12 mouse cellular contexts compared by ENCODE assay signal in the genomic region with DNA sequence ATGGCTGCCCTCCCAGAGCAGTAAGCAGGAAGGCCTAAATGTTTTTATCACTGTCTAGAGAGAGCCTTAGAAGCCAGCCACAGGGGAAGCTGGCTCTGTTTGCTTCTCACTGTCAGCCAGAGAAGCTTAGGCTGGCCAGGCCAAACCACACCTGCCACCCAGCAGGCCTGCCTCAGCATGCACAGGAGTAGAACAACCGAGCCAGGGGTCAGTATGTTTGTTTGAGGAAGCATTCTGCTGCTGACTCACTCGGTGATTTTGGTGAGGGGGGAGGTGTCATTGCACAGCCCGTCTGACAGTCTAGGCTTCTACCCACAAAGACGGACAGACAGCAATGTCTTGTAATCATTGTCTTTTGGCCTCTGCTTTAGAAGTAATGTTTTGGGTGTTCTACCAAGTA. TPM values are rescaled to one million over a fixed set of nuclear protein-coding genes. Genes with fewer than 3 reads are reported as not detected.
DNase-seq lines count a peak whose midpoint lies in the region; ATAC-seq and TF ChIP-seq lines count a peak whose summit lies in the region.
"Had no signal": no experiment of that assay in that cellular context is flagged by ENCODE, and none has a peak within 500 bp of the region (broad histone marks: within the 10 kb centered on the region; RNA-seq: fewer than 3 reads in every experiment).

No protein-coding gene starts in this region.

- H3K4me2 ChIP-seq in liver, embryonic 13.5 days: no peak overlapping the region
- H3K4me2 ChIP-seq in forebrain, postnatal 0 days (ENCODE audit: low read depth): no peak overlapping the region

- H3K4me1 ChIP-seq in liver, embryonic 13.5 days (replicated peaks): peaks cover 9% of the 10 kb centered on the region
- no peaks in the 10 kb centered on the region for H3K4me1 ChIP-seq in forebrain, postnatal 0 days (ENCODE audit: insufficient read depth)

- 10% methylated on average over 4 of the region's 4 CpGs for WGBS in liver, embryonic 13.5 days (ENCODE audit: insufficient replicate concordance)
- 66% methylated on average over 4 of the region's 4 CpGs for WGBS in forebrain, postnatal 0 days

- no peaks in the 10 kb centered on the region for H3K27me3 ChIP-seq in liver, embryonic 13.5 days
- no peaks in the 10 kb centered on the region for H3K27me3 ChIP-seq in forebrain, postnatal 0 days (ENCODE audit: insufficient read depth, low read length)

- H3K36me3 ChIP-seq in liver, embryonic 13.5 days: no peaks in the 10 kb centered on the region
- no peaks in the 10 kb centered on the region for H3K36me3 ChIP-seq in forebrain, postnatal 0 days (ENCODE audit: insufficient read depth)

- intact Hi-C loops in gastrocnemius, adult 2 months (cut with DNase I): no loop called here

- peak; percentile 45; the same call in 1 of the 2 replicates for ATAC-seq in liver, embryonic 13.5 days (ENCODE audit: low read depth)
- ATAC-seq in forebrain, postnatal 0 days: no peak
- ATAC-seq: inflammation-experienced regulatory T-cells, adult 6 months had no signal

- DNase-seq in 3134 (ENCODE audit: extremely low read depth, insufficient read length, low spot score): peak; percentile 55
- peak; percentile 9 for DNase-seq in Muller cell, postnatal 12 days (ENCODE audit: inconsistent ontology term)
- DNase-seq in cerebellum, postnatal 25 days: peak; percentile 35 to 57
- peak; percentile 7 for DNase-seq in liver, embryonic 13.5 days
- no peak for DNase-seq in gastrocnemius, adult 2 months
- no peak for DNase-seq in forebrain, postnatal 0 days
- DNase-seq in left cerebral cortex, adult 9 months (ENCODE audit: low spot score in 2 of 2): no peak
- DNase-seq in lung, postnatal 14 days: no peak
- DNase-seq: kidney, postnatal 36 days; lung, postnatal 10 days; thymus, postnatal 14 days had no signal

- H3K27ac ChIP-seq in liver, embryonic 13.5 days: no peak overlapping the region
- no peak overlapping the region for H3K27ac ChIP-seq in gastrocnemius, adult 2 months
- no peak overlapping the region for H3K27ac ChIP-seq in forebrain, postnatal 0 days (ENCODE audit: low read depth, low read length)

- TF ChIP-seq CTCF in gastrocnemius, adult 2 months (IDR thresholded peaks at IDR 0.05): no peak
- TF ChIP-seq CTCF in forebrain, postnatal 0 days (IDR thresholded peaks at IDR 0.05; ENCODE audit: low read depth): no peak

- H3K4me3 ChIP-seq in liver, embryonic 13.5 days (replicated peaks): no peak overlapping the region
- H3K4me3 ChIP-seq in gastrocnemius, adult 2 months: no peak overlapping the region
- H3K4me3 ChIP-seq in forebrain, postnatal 0 days (ENCODE audit: low read depth, low read length): no peak overlapping the region

- no peaks in the 10 kb centered on the region for H3K9me3 ChIP-seq in liver, embryonic 13.5 days (replicated peaks)
- no peaks in the 10 kb centered on the region for H3K9me3 ChIP-seq in forebrain, postnatal 0 days (ENCODE audit: low read length)

- H3K9ac ChIP-seq in liver, embryonic 13.5 days: no peak overlapping the region
- no peak overlapping the region for H3K9ac ChIP-seq in forebrain, postnatal 0 days

RNA-seq across cellular contexts. Expression of a gene that starts 25.1 kb away (rescaled TPM):
- polyA plus RNA-seq in liver, embryonic 13.5 days (2015; fragmentation: Nextera tagmentation; extraction: Ambion mirVana): 3.4 and 4.1 TPM in 2 replicates
- total RNA-seq in gastrocnemius, adult 2 months (2021): 1 to 10 TPM in 1 of 2 experiments, under 1 TPM in 1; 0.23 to 1.1 TPM
- total RNA-seq in forebrain, postnatal 0 days (2014; rRNA removed): 175 and 182 TPM in 2 replicates
- 103 and 113 TPM in 2 replicates for polyA plus RNA-seq in forebrain, postnatal 0 days (2015; fragmentation: Nextera tagmentation; extraction: Ambion mirVana)

Comparison
In these comparisons a context has a peak if more than half of its experiments do, and no peak if none do; other contexts are left out.
1. DNase-seq: peak in 3134 (single experiment), Muller cell, postnatal 12 days (single experiment), cerebellum, postnatal 25 days (2 of 2) and liver, embryonic 13.5 days (single experiment); none in gastrocnemius, adult 2 months (single experiment), forebrain, postnatal 0 days (single experiment), left cerebral cortex, adult 9 months (0 of 2) and lung, postnatal 14 days (single experiment).
2. RNA of a gene that starts 25.1 kb away (total RNA-seq): 175 to 182 TPM in forebrain, postnatal 0 days; 0.23 to 1.1 TPM in gastrocnemius, adult 2 months; every median in the first group is over 10 times any median in the second.